Mouse (Mus musculus) neural tube, postnatal 0 days (tissue): ENCODE measurements around the gene Cd300ld3. TPM values are rescaled to one million over a fixed set of nuclear protein-coding genes. Genes with fewer than 3 reads are reported as not detected.

ENCODE experiments used
- polyA plus RNA-seq: library from polyadenylated mRNA; unstranded; fragments of >200 nt; fragmentation: Nextera tagmentation; extraction: Ambion mirVana; gene quantifications from 2 replicates; pipeline ENCODE4 v1.2.1, GENCODE M21; 2015

Cd300ld3 gene
- polyA plus RNA-seq, result not detected in 2 replicates

GRCm38 (mm10) chr11:115048259-115048658 lies at the start of gene Cd300ld3:
Gene Cd300ld3 (minus strand): TSS chr11:115048409.

DNA sequence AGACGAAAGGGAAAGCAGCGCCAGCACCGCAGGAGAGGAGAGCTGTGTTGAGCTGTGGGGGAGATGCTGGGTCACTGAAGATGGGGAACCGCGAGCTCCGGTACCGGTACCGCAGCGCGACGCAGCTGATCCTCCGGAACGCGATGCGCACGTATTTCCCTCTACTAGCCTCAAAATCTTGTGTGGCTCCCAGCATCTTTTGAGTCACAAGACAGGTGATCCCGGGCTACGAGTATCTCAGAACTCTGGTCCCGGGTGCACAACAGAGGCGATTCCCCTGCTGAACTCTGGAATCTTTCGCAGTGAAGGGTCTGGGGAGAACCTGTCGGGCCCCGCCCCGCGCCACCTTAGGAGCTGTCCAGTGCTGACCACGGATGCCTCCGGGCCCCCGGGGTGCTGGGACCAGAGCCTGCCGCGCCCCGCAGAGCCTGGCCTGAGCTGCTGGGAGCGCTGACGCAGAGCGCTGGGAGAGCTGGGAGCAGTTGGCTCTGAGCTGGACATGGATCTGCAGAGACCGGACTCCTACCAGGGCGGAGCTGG lies 43.2 kb upstream of the Cd300ld3 start, which contains the start of gene Rab37:
Gene Rab37, plus strand, starts transcription at position 70 of the 540 bp plus-strand sequence.

DNA sequence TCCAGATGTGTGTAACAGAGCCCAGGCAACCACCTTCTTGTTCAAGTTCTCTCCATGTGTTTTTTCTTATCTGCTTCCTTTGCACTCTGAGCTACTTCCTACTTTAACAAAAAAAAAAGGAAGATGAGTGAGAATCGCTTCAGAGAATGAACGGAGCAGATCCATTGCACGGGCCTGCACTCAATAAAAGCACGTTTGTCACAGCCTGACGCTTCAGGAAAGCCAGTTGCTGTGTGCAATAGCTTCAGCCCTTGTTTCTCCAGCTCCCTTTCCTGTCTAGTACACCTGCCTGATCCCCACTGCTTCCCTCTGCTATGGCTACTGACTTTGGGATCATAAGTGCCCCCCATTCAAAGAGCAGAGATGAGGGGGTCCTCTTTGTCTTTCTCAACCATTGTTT lies 13.9 kb upstream of the Cd300ld3 start, which contains the start of gene Cd300e:
Gene Cd300e, minus strand, starts transcription at position 101 of the 400 bp plus-strand sequence.

GRCm38 (mm10) chr11:115037669-115038068 lies 10.5 kb downstream of the Cd300ld3 start, which contains the start of gene Cd300ld5:
Gene Cd300ld5 (minus strand): TSS chr11:115037769.

GRCm38 (mm10) chr11:115026912-115027311 lies 21.3 kb downstream of the Cd300ld3 start, which contains the start of gene Cd300ld4:
Gene Cd300ld4 (minus strand): TSS chr11:115027012.

DNA sequence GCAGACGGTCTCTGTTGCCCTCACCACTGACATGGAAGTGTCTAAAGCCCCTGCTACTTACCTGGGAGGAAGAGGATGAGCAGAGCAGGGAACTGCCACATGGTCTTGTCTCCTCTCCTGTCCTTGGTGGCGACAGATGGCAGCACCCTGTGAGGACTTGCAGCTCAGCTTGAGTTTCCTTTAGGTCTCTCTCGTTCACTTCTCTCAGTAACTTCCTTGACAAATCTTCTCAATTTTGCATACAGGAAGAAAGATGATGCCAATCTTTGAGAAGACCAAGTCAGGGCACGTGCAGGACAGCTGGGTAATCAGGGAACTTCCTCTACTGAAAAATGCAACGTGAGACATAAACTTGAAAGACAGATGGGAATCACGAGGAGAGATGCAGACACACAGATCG lies 32.1 kb downstream of the Cd300ld3 start, which contains the start of gene Cd300ld2:
Gene Cd300ld2, minus strand, starts transcription at position 101 of the 400 bp plus-strand sequence.

GRCm38 (mm10) chr11:115001474-115002040 lies 46.7 kb downstream of the Cd300ld3 start, which contains the start of gene Cd300c2:
Gene Cd300c2 (minus strand): TSS chr11:115001880.

Other genes starting within 250 kb of the Cd300ld3 start
- not detected in 2 replicates for gene Gpr142, start 249.5 kb downstream of the Cd300ld3 start, polyA plus RNA-seq
- gene Gprc5c, start 197.3 kb downstream of the Cd300ld3 start, polyA plus RNA-seq, result 5.5 TPM in 2 replicates
- 1.2 and 1.4 TPM in 2 replicates for gene Cd300a, start 158.4 kb downstream of the Cd300ld3 start, polyA plus RNA-seq
- 0.17 TPM in 2 replicates for gene Cd300lb, start 114.0 kb downstream of the Cd300ld3 start, polyA plus RNA-seq
- not detected in 2 replicates for gene Cd300c, start 79.3 kb downstream of the Cd300ld3 start, polyA plus RNA-seq
- 0.25 and 0.28 TPM in 2 replicates for gene Cd300ld, start 58.5 kb downstream of the Cd300ld3 start, polyA plus RNA-seq
- 2.8 and 3.6 TPM in 2 replicates for gene Cd300c2, start 46.5 kb downstream of the Cd300ld3 start, polyA plus RNA-seq
- not detected in 2 replicates for gene Cd300ld2, start 32.2 kb downstream of the Cd300ld3 start, polyA plus RNA-seq
- gene Cd300ld4, start 21.4 kb downstream of the Cd300ld3 start, polyA plus RNA-seq, result not detected in 2 replicates
- not detected in 2 replicates for gene Cd300ld5, start 10.6 kb downstream of the Cd300ld3 start, polyA plus RNA-seq
- gene Cd300e, start 13.8 kb upstream of the Cd300ld3 start, polyA plus RNA-seq, result 0.09 TPM in 1 of 2 replicates, not detected in the other
- 0.85 and 1.1 TPM in 2 replicates for gene Rab37, start 43.0 kb upstream of the Cd300ld3 start, polyA plus RNA-seq
- 0.22 and 0.37 TPM in 2 replicates for gene Cd300lf, start 85.6 kb upstream of the Cd300ld3 start, polyA plus RNA-seq
- 73.8 and 75.1 TPM in 2 replicates for gene Slc9a3r1, start 114.9 kb upstream of the Cd300ld3 start, polyA plus RNA-seq
- 12.9 and 13.5 TPM in 2 replicates for gene Tmem104, start 139.1 kb upstream of the Cd300ld3 start, polyA plus RNA-seq
- gene Nat9, start 139.4 kb upstream of the Cd300ld3 start, polyA plus RNA-seq, result 19.9 and 21.8 TPM in 2 replicates
- 0.57 and 0.72 TPM in 2 replicates for gene Grin2c, start 218.8 kb upstream of the Cd300ld3 start, polyA plus RNA-seq
- gene Fdxr, start 228.6 kb upstream of the Cd300ld3 start, polyA plus RNA-seq, result 16.9 and 19.4 TPM in 2 replicates
- gene Fads6, start 249.3 kb upstream of the Cd300ld3 start, polyA plus RNA-seq, result 1.9 and 2.4 TPM in 2 replicates